Mouse (Mus musculus) midbrain, embryonic 15.5 days (tissue): ENCODE measurements around the gene Tekt4. TPM values are rescaled to one million over a fixed set of nuclear protein-coding genes. Genes with fewer than 3 reads are reported as not detected.

Source experiments
- ATAC-seq: fragments of 200-750 bp; cut with Nextera tagmentation; replicated peaks from 2 replicates; pipeline ENCODE4 v1.8.0; 2017; ENCODE audit warnings: moderate TSS enrichment
- H3K27ac ChIP-seq: fragments of 300-500 bp; sonication (generic); 2 replicates; pipeline ENCODE4 v1.5.1; 2015; ENCODE audit warnings: mild to moderate bottlenecking, inconsistent platforms
- H3K27me3 ChIP-seq: fragments of 300-500 bp; sonication (generic); replicated peaks from 2 replicates; pipeline ENCODE4 v1.6.1; 2015; ENCODE audit warnings: inconsistent platforms
- H3K36me3 ChIP-seq: fragments of 300-500 bp; sonication (generic); replicated peaks from 2 replicates; pipeline ENCODE4 v1.6.1; 2015; ENCODE audit warnings: inconsistent platforms
- H3K4me1 ChIP-seq: fragments of 300-500 bp; sonication (generic); 2 replicates; pipeline ENCODE4 v1.6.1; 2015; ENCODE audit warnings: inconsistent platforms
- H3K4me2 ChIP-seq: fragments of 300-500 bp; sonication (generic); 2 replicates; pipeline ENCODE4 v1.6.1; 2015; ENCODE audit warnings: inconsistent platforms, mild to moderate bottlenecking, moderate library complexity
- H3K4me3 ChIP-seq: fragments of 300-500 bp; sonication (generic); 2 replicates; pipeline ENCODE4 v1.5.1; 2015; ENCODE audit warnings: mild to moderate bottlenecking, inconsistent platforms
- H3K9ac ChIP-seq: fragments of 300-500 bp; sonication (generic); 2 replicates; pipeline ENCODE4 v1.6.1; 2015; ENCODE audit warnings: mild to moderate bottlenecking, inconsistent platforms
- H3K9me3 ChIP-seq: fragments of 300-500 bp; sonication (generic); 2 replicates; pipeline ENCODE4 v1.6.1; 2016; ENCODE audit warnings: inconsistent platforms
- WGBS: fragments of 180-500 bp; shearing (Covaris S2); methylation state at CpG from one replicate; pipeline ENCODE4 v1.1.7; 2015; ENCODE audit warnings: mixed read lengths; 5-methylcytosine and 5-hydroxymethylcytosine counted together
- polyA plus RNA-seq: library from polyadenylated mRNA; unstranded; fragments of >200 nt; fragmentation: Nextera tagmentation; extraction: Ambion mirVana; gene quantifications from 2 replicates; pipeline ENCODE4 v1.2.1, GENCODE M21; 2015

Gene Tekt4
- polyA plus RNA-seq, 1 experiment from 2014 or later, result 1.2 TPM

GRCm38 (mm10) chr17:25497013-25497412 lies 42.6 kb downstream of the Tekt4 start, which contains the start of gene Sstr5:
Sstr5 (minus strand) TSS chr17:25497288.
- peak within 1 kb of the TSS; percentile 56 for H3K4me2 ChIP-seq
- WGBS, result under 1% methylated on average over 27 of the region's 28 CpGs
- peak within 1 kb of the TSS; percentile 38 for H3K9ac ChIP-seq
- H3K27ac ChIP-seq, result no peak within 1 kb of the TSS
- peak within 1 kb of the TSS; percentile 33 for H3K4me3 ChIP-seq
- H3K36me3 ChIP-seq, result no peaks in the 10 kb centered on the region
- H3K4me1 ChIP-seq, result peaks cover 7% of the 10 kb centered on the region
- no peak for ATAC-seq
- no peaks in the 10 kb centered on the region for H3K9me3 ChIP-seq
- H3K27me3 ChIP-seq, result peaks cover 30% of the 10 kb centered on the region

- no peaks in the 10 kb centered on the region for H3K36me3 ChIP-seq
- no peaks in the 10 kb centered on the region for H3K4me1 ChIP-seq
- H3K27me3 ChIP-seq, result peaks cover 11% of the 10 kb centered on the region
- no peak overlapping the region for H3K9ac ChIP-seq
- H3K9me3 ChIP-seq, result no peaks in the 10 kb centered on the region
- H3K27ac ChIP-seq, result no peak overlapping the region
- ATAC-seq, result no peak
- 80% methylated on average over 4 of the region's 4 CpGs for WGBS
- H3K4me3 ChIP-seq, result no peak overlapping the region
- no peak overlapping the region for H3K4me2 ChIP-seq
Measured at GRCm38 (mm10) chr17:25502599-25502998, 48.2 kb downstream of the Tekt4 start.

- 17% methylated on average over 3 of the region's 3 CpGs for WGBS
- H3K4me1 ChIP-seq, result no peaks in the 10 kb centered on the region
- no peak overlapping the region for H3K27ac ChIP-seq
- H3K4me3 ChIP-seq, result no peak overlapping the region
- H3K27me3 ChIP-seq, result no peaks in the 10 kb centered on the region
- H3K36me3 ChIP-seq, result no peaks in the 10 kb centered on the region
- H3K9ac ChIP-seq, result no peak overlapping the region
- ATAC-seq, result 0 out of 2 replicates have a peak, but pooled peaks have one; percentile 27
- no peak overlapping the region for H3K4me2 ChIP-seq
- H3K9me3 ChIP-seq, result no peaks in the 10 kb centered on the region
Measured at GRCm38 (mm10) chr17:25507799-25508198, 53.4 kb downstream of the Tekt4 start.

GRCm38 (mm10) chr17:25508860-25509577 lies 54.6 kb downstream of the Tekt4 start:
- no peak for ATAC-seq
- WGBS, result 50% methylated on average over 7 of the region's 7 CpGs

DNA sequence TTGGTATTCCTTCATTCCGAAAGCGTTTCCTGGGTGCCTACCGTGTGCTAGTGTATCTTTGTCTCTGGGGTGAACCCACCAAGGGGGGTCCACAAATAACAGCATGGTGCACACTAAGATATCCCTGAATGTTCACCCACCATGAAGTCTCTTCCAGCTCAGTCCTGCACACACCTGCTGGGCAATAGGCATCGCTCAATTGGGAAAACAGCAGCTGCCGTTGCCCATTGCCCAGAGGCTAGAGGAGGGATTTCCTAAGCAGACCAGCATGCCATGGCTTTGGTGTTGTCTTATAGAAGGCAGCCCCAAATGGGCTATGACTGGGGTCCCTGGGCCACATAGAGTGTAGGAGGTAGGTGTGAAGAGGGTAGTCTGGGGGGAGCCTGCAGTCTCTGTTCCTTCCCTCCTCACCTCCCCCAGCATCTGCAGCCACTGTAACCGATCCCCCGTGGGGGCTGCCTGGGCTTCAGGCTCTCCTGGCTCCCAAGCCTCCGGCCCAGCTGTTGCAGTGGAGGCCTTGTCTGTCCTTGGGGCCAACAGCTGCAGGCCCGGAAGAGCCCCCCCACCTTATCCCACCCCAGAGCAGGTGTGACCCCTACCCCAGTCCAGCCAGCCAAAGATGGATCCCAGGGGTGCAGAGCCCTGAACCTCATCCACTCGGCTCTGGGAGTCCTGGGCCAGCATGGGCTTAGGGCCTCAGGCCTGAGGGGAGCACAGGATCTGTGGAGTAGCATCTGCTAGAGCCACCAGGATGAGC lies 55.8 kb downstream of the Tekt4 start:
- Histone ChIP-seq H3K9ac (no peak overlapping the region), H3K9me3 (no peaks in the 10 kb centered on the region), H3K27me3 (no peaks in the 10 kb centered on the region), H3K36me3 (no peaks in the 10 kb centered on the region), H3K27ac (no peak overlapping the region), H3K4me1 (no peaks in the 10 kb centered on the region), H3K4me3 (no peak overlapping the region), H3K4me2 (no peak overlapping the region)
- 79% methylated on average over 10 of the region's 10 CpGs for WGBS
- ATAC-seq, result no peak

More at GRCm38 (mm10) chr17:25508860-25509577, 54.6 kb downstream of the Tekt4 start:
- Histone ChIP-seq H3K4me1 (no peaks in the 10 kb centered on the region), H3K36me3 (no peaks in the 10 kb centered on the region), H3K9me3 (no peaks in the 10 kb centered on the region), H3K4me2 (no peak overlapping the region), H3K4me3 (no peak overlapping the region), H3K9ac (no peak overlapping the region; the same call in 1 of the 2 replicates), H3K27ac (no peak overlapping the region), H3K27me3 (no peaks in the 10 kb centered on the region)

GRCm38 (mm10) chr17:25511876-25512275 lies 57.5 kb downstream of the Tekt4 start:
- Histone ChIP-seq H3K4me3 (no peak overlapping the region), H3K27ac (no peak overlapping the region), H3K9me3 (no peaks in the 10 kb centered on the region), H3K4me1 (no peaks in the 10 kb centered on the region), H3K9ac (no peak overlapping the region), H3K27me3 (no peaks in the 10 kb centered on the region), H3K36me3 (no peaks in the 10 kb centered on the region), H3K4me2 (no peak overlapping the region)
- no peak for ATAC-seq
- 72% methylated on average over 3 of the region's 3 CpGs for WGBS

DNA sequence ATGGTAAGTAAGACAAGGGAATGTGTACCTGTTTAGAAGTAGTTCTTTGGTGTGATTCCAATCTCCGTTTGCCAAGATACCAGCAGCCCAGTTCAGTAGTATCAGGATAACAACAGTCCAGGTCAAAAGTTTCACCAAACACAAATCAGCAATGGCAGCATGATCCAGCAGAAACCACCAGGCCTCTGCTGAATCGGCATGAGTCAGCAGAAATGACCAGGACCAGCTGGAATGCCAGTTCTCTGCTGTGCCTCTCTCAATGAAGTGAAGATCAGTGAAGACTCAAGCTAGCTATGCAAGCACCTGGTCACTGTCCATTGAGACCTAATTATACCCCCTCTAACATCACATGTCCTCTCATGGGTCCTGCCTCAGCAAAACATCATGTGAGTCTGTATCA lies 59.6 kb downstream of the Tekt4 start:
- Histone ChIP-seq H3K36me3 (no peaks in the 10 kb centered on the region), H3K4me2 (no peak overlapping the region), H3K9me3 (no peaks in the 10 kb centered on the region), H3K9ac (no peak overlapping the region), H3K27ac (no peak overlapping the region), H3K4me1 (no peaks in the 10 kb centered on the region), H3K4me3 (no peak overlapping the region), H3K27me3 (no peaks in the 10 kb centered on the region)
- WGBS, result 94% methylated on average over 2 of the region's 2 CpGs
- ATAC-seq, result no peak

DNA sequence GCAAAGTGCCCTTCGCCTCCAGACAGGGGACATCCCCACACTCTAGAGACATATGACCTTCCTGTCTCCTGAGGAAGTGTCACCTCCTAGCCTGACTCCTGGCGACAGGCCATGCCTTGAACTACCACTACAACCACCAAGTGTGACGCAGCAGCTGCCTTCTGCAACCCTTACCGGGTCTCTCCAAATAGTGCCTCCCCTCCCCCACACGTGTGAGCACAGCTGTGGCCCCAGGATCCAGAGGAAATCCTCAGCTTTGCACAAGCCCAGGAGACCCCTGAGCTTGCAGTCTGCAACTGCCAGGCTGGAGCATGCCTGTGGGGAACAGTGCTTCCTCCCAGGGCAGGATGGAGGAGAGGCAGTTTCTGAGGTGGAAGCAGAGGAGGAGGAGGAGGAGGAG lies 61.9 kb downstream of the Tekt4 start:
- H3K9ac ChIP-seq, result no peak overlapping the region
- no peaks in the 10 kb centered on the region for H3K27me3 ChIP-seq
- WGBS, result 40% methylated on average over 5 of the region's 5 CpGs
- H3K4me1 ChIP-seq, result peaks cover 7% of the 10 kb centered on the region; the same call in 1 of the 2 replicates
- no peaks in the 10 kb centered on the region for H3K36me3 ChIP-seq
- no peak overlapping the region for H3K4me2 ChIP-seq
- no peak for ATAC-seq
- no peak overlapping the region for H3K4me3 ChIP-seq
- H3K9me3 ChIP-seq, result no peaks in the 10 kb centered on the region
- no peak overlapping the region for H3K27ac ChIP-seq

DNA sequence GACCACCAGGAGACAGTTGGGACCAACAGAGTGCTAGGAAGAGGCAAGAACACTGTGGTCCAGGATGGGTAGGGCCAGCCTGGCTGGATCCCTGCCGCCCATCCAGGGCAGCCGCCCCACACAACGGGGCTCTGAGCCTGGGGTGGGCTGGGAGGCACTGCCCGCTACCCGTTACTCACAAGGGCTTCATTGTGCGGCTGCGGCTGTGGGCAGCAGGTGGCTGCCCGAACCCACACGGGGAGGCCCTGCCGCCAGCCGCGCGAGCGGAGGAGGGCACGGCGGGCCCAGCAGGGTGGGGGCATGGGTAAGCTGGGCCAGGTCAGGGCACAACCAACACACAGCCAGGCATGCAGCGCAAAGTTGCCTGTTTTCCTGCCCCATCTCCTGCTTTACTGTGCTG lies 63.7 kb downstream of the Tekt4 start:
- Histone ChIP-seq H3K4me1 (peaks cover 7% of the 10 kb centered on the region; the same call in 1 of the 2 replicates), H3K4me3 (no peak overlapping the region), H3K9me3 (no peaks in the 10 kb centered on the region), H3K4me2 (no peak overlapping the region), H3K27me3 (no peaks in the 10 kb centered on the region), H3K27ac (no peak overlapping the region), H3K9ac (no peak overlapping the region), H3K36me3 (no peaks in the 10 kb centered on the region)
- ATAC-seq, result peak; percentile 58
- WGBS, result 66% methylated on average over 17 of the region's 17 CpGs

DNA sequence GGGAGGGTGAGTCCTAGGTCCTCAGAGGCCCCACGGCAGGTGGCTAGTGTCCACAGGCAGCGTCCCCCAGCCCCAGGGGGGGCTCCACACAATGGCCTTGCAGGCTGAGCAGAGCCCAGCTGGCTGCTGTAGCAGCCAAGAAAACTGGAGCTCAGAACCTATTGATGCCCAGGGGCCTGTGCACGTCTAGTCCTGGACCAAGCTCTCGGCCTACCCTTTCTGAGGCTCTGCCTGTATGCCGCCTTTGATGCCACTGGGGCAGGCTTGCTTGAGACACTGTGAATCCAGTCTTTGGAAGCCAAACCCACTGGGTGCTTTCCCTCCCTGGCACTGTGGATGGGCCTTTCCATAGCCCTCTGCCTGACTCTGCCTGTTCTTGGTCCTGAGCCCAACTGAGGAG lies 65.1 kb downstream of the Tekt4 start:
- H3K9ac ChIP-seq, result no peak overlapping the region
- H3K27ac ChIP-seq, result no peak overlapping the region
- H3K4me1 ChIP-seq, result peaks cover 7% of the 10 kb centered on the region; the same call in 1 of the 2 replicates
- H3K4me2 ChIP-seq, result no peak overlapping the region
- no peak overlapping the region for H3K4me3 ChIP-seq
- WGBS, result 48% methylated on average over 5 of the region's 5 CpGs
- H3K9me3 ChIP-seq, result no peaks in the 10 kb centered on the region
- H3K36me3 ChIP-seq, result no peaks in the 10 kb centered on the region
- ATAC-seq, result no peak
- H3K27me3 ChIP-seq, result no peaks in the 10 kb centered on the region

DNA sequence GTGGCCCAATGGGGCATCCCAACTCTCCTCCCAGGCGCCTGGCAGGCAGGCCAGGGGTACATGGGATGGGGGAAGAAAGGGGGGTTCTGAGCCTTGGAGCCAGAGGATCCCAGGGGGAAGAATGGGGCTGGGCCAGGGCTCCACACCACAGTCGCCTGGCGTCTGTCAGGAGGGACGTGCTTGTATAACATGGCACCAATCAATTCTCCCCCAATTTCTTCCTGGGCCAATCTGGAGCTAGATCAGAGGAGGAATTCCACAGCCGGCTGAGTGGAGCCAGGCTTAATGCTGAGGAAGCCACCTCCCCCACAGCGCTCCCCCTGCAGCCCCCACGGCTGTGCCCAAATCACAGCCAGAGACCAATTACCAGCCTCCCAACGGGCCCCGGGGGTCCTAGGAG lies 66.1 kb downstream of the Tekt4 start:
- WGBS, result 53% methylated on average over 9 of the region's 9 CpGs
- Histone ChIP-seq H3K4me3 (no peak overlapping the region), H3K36me3 (no peaks in the 10 kb centered on the region), H3K9me3 (no peaks in the 10 kb centered on the region), H3K27me3 (no peaks in the 10 kb centered on the region), H3K9ac (no peak overlapping the region), H3K27ac (no peak overlapping the region), H3K4me1 (peaks cover 7% of the 10 kb centered on the region; the same call in 1 of the 2 replicates), H3K4me2 (no peak overlapping the region)
- no peak for ATAC-seq

DNA sequence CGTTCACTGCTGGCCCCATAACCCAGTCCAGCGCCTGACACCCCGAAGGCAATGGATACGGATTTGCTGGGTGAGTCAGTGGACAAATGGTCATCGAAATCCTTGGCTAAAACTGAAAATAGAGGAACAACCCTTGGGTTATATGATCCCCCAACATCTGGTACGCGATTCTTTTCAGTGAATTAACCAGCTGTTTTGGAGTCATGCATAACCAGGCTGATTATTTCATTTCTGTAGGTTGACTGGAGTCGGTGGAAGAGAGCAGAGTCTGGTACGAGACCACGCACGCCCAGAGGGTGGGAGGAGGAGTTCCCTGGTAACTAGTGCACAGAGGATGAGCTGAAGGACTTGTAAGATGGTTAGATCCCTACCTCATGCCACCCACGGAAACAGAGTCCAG lies 67.7 kb downstream of the Tekt4 start:
- ATAC-seq, result no peak
- WGBS, result 89% methylated on average over 12 of the region's 12 CpGs

More for the DNA sequence above, 67.7 kb downstream of the Tekt4 start:
- H3K4me3 ChIP-seq, result no peak overlapping the region
- no peak overlapping the region for H3K4me2 ChIP-seq
- no peak overlapping the region for H3K27ac ChIP-seq
- H3K36me3 ChIP-seq, result no peaks in the 10 kb centered on the region
- H3K4me1 ChIP-seq, result peaks cover 7% of the 10 kb centered on the region; the same call in 1 of the 2 replicates
- no peaks in the 10 kb centered on the region for H3K9me3 ChIP-seq
- no peaks in the 10 kb centered on the region for H3K27me3 ChIP-seq
- H3K9ac ChIP-seq, result no peak overlapping the region
